Mouse (Mus musculus): Measurements from ENCODE around the gene Morn1. TPM values are rescaled to one million over a fixed set of nuclear protein-coding genes. Genes with fewer than 3 reads are reported as not detected.

Gene Morn1
- polyA plus RNA-seq, 1 experiment: 15.5 TPM

DNA sequence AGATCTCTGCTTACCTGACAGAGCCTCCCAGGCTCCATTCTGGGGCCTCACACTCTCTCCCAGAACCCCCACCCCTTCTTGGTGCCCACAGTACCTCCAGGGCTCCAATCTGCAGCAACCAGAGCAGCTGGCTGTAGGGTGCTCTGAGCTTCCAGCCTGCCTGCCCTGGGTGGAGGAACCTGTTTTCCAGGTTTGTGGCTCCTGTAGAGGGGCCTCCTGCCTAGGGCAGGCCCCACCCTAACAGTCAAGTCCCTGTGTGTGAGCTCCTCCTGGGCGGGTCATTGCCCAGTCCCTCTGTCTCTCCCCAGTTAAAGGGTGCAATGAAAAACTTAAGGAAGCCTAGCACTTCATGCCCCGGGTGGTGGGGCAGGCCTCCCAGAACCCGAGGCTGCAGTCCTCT lies 22.5 kb upstream of the Morn1 start:
- 41% methylated on average over 3 of the region's 3 CpGs for WGBS
- Histone ChIP-seq H3K4me1 (ENCODE audit: control insufficient read depth, insufficient read depth, low read length) (peaks cover 8% of the 10 kb centered on the region; the same call in 1 of the 2 replicates), H3K4me3 (replicated peaks; ENCODE audit: extremely low read depth, low read depth, low read length) (no peak overlapping the region)
- TF ChIP-seq POLR2A (IDR thresholded peaks at IDR 0.05; ENCODE audit: borderline replicate concordance, extremely low read depth, low read depth, low read length): no peak
- no peak for TF ChIP-seq CTCF (IDR thresholded peaks at IDR 0.05; ENCODE audit: insufficient read depth, low read length)
- DNase-seq: peak; percentile 46

DNA sequence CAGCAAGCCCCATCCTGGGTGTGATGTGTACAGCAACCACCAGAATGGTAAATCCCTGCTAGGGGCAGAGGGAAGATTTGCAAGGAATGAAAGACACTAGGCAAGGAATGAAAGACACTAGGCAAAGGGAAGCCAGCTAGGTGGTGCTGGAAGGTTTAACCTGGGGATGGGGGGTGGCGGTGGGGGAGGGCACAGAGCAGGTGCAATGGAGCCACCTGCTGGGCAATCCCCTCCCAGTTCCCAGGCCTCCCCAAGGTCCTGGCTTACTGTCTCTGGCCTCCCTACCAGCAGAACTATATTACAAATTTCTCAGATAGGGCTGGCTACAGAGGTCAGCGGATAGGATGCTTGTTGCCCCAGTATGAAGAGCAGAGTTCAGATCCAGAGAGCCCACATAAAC lies 21.9 kb upstream of the Morn1 start:
- Histone ChIP-seq H3K4me3 (replicated peaks; ENCODE audit: extremely low read depth, low read depth, low read length) (no peak overlapping the region), H3K4me1 (ENCODE audit: control insufficient read depth, insufficient read depth, low read length) (peaks cover 8% of the 10 kb centered on the region; the same call in 1 of the 2 replicates)
- 58% methylated on average over 2 of the region's 2 CpGs for WGBS
- DNase-seq: no peak
- no peak for TF ChIP-seq POLR2A (IDR thresholded peaks at IDR 0.05; ENCODE audit: borderline replicate concordance, extremely low read depth, low read depth, low read length)
- 0 out of 2 replicates have a peak, but pooled peaks have one; percentile 3 for TF ChIP-seq CTCF (IDR thresholded peaks at IDR 0.05; ENCODE audit: insufficient read depth, low read length)

GRCm38 (mm10) chr4:155065970-155066833 lies 20.2 kb upstream of the Morn1 start:
- Histone ChIP-seq H3K4me1 (ENCODE audit: control insufficient read depth, insufficient read depth, low read length) (peaks cover 8% of the 10 kb centered on the region; the same call in 1 of the 2 replicates), H3K4me3 (replicated peaks; ENCODE audit: extremely low read depth, low read depth, low read length) (peak overlapping the region; percentile 47)
- TF ChIP-seq POLR2A (IDR thresholded peaks at IDR 0.05; ENCODE audit: borderline replicate concordance, extremely low read depth, low read depth, low read length) (no peak), CTCF (IDR thresholded peaks at IDR 0.05; ENCODE audit: insufficient read depth, low read length) (peak; percentile 41; the same call in 1 of the 2 replicates)
- peak; percentile 83 for DNase-seq
- WGBS: 2% methylated on average over 15 of the region's 15 CpGs

DNA sequence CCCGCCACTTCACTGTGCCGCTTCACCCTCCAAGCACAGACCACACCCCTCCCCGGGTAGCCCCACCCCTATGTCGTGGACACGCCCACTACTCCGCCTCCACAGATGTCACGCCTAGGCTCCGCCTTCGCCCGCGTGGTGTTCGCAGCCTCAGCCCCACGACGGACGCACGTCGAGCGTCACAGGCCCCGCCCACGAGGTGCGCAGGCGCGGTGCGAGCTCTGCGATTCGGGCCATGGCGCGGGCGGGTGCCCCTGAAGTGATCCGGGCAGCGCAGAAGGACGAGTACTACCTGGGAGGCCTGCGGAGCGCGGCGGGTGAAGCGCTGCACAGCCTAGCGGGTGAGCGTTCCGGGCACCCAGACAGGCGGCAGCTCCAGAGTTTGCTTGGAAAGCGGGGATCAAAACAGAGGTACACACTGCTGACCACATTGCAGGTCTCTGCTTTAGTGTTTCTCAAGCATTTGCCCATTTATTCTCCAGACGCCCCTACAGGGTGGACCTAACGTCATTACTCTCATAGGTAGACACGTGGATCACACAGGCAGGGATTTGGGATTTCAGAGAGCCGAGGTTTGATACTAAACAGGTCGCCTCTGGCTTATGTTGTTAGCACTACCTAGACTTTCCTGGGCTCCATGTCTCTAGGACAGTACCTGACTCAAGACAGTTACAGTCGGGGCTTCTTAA lies 19.4 kb upstream of the Morn1 start, which contains the start of gene Pex10:
TSS of gene Pex10 (plus strand) at position 183 of the 689 bp plus-strand sequence.
- DNase-seq: peak; percentile 97
- under 1% methylated on average over 48 of the region's 48 CpGs for WGBS
- peak; percentile 78; the same call in 1 of the 2 replicates for TF ChIP-seq POLR2A (IDR thresholded peaks at IDR 0.05; ENCODE audit: borderline replicate concordance, extremely low read depth, low read depth, low read length)
- TF ChIP-seq CTCF (IDR thresholded peaks at IDR 0.05; ENCODE audit: insufficient read depth, low read length): no peak
- peaks cover 8% of the 10 kb centered on the region; the same call in 1 of the 2 replicates for H3K4me1 ChIP-seq (ENCODE audit: control insufficient read depth, insufficient read depth, low read length)
- peak within 1 kb of the TSS; percentile 72 for H3K4me3 ChIP-seq (replicated peaks; ENCODE audit: extremely low read depth, low read depth, low read length)

DNA sequence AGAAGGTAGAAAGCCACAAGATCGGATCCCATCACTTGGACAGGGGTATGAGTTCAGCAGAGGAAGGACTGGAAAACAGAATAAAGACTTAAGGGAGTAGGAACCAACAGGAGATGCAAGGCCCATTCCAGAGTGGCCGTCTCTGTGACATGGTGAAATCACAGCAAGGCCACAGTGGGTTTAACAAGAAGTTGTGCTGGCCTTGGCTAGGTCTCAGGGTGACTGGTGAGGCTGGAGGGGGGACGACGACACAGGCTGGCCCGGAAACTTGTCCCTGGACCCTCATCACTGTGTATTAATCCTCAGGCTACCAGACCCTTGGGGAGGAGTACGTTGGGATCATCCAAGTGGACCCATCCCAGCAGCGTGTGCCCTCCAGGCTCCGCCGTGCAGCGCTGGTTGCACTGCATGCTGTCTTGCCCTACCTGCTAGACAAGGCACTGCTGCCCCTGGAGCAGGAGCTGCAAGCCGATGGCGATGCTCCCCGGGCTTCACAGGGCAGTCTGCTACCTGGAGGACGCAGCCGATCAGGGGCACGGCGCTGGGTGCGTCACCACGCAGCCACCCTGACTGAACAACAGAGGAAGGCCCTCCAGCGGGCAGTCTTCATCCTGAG lies 17.9 kb upstream of the Morn1 start:
- TF ChIP-seq POLR2A (IDR thresholded peaks at IDR 0.05; ENCODE audit: borderline replicate concordance, extremely low read depth, low read depth, low read length) (no peak), CTCF (IDR thresholded peaks at IDR 0.05; ENCODE audit: insufficient read depth, low read length) (no peak)
- 90% methylated on average over 20 of the region's 20 CpGs for WGBS
- no peak for DNase-seq

GRCm38 (mm10) chr4:155069191-155069590 lies 17.2 kb upstream of the Morn1 start:
- no peak for DNase-seq
- H3K4me1 ChIP-seq (ENCODE audit: control insufficient read depth, insufficient read depth, low read length): peaks cover 8% of the 10 kb centered on the region; the same call in 1 of the 2 replicates
- TF ChIP-seq POLR2A (IDR thresholded peaks at IDR 0.05; ENCODE audit: borderline replicate concordance, extremely low read depth, low read depth, low read length) (no peak), CTCF (IDR thresholded peaks at IDR 0.05; ENCODE audit: insufficient read depth, low read length) (peak; percentile 22; the same call in 1 of the 2 replicates)
- no peak overlapping the region for H3K4me3 ChIP-seq (replicated peaks; ENCODE audit: extremely low read depth, low read depth, low read length)
- 72% methylated on average over 6 of the region's 6 CpGs for WGBS

More for the DNA sequence above, 17.9 kb upstream of the Morn1 start:
- H3K4me3 ChIP-seq (replicated peaks; ENCODE audit: extremely low read depth, low read depth, low read length): no peak overlapping the region
- H3K4me1 ChIP-seq (ENCODE audit: control insufficient read depth, insufficient read depth, low read length): peaks cover 8% of the 10 kb centered on the region; the same call in 1 of the 2 replicates

- H3K4me3 ChIP-seq (replicated peaks; ENCODE audit: extremely low read depth, low read depth, low read length): no peak overlapping the region
- TF ChIP-seq POLR2A (IDR thresholded peaks at IDR 0.05; ENCODE audit: borderline replicate concordance, extremely low read depth, low read depth, low read length) (no peak), CTCF (IDR thresholded peaks at IDR 0.05; ENCODE audit: insufficient read depth, low read length) (no peak)
- peaks cover 8% of the 10 kb centered on the region; the same call in 1 of the 2 replicates for H3K4me1 ChIP-seq (ENCODE audit: control insufficient read depth, insufficient read depth, low read length)
- DNase-seq: no peak
- WGBS: 91% methylated on average over 13 of the region's 13 CpGs
Observed at GRCm38 (mm10) chr4:155070199-155070598, 16.2 kb upstream of the Morn1 start.

- TF ChIP-seq CTCF (IDR thresholded peaks at IDR 0.05; ENCODE audit: insufficient read depth, low read length): no peak
- TF ChIP-seq POLR2A (IDR thresholded peaks at IDR 0.05; ENCODE audit: borderline replicate concordance, extremely low read depth, low read depth, low read length): no peak
- Histone ChIP-seq H3K4me3 (replicated peaks; ENCODE audit: extremely low read depth, low read depth, low read length) (no peak overlapping the region), H3K4me1 (ENCODE audit: control insufficient read depth, insufficient read depth, low read length) (peaks cover 8% of the 10 kb centered on the region; the same call in 1 of the 2 replicates)
- 72% methylated on average over 5 of the region's 5 CpGs for WGBS
- no peak for DNase-seq
Observed at GRCm38 (mm10) chr4:155070921-155071320, 15.5 kb upstream of the Morn1 start.

DNA sequence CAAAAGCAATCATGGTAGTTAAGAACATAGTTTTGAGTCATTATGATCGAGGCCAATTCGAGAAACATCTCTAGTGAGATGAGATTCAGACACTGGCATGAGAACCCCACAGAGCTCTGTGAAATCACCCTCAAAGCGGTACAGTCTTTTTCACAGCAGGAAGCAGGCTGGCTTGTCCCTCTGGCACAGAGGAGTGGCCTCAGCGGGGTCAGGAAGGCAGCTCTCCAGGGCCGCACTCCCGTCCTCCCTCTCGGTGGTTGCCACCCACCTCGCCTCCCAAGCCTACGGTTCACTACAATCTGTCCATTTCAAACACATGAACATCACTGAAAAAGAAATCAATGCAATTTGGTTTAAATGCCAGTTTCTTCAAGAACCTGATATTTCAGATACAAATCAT lies 12.0 kb upstream of the Morn1 start:
- H3K4me1 ChIP-seq (ENCODE audit: control insufficient read depth, insufficient read depth, low read length): no peaks in the 10 kb centered on the region
- no peak for TF ChIP-seq CTCF (IDR thresholded peaks at IDR 0.05; ENCODE audit: insufficient read depth, low read length)
- TF ChIP-seq POLR2A (IDR thresholded peaks at IDR 0.05; ENCODE audit: borderline replicate concordance, extremely low read depth, low read depth, low read length): no peak
- DNase-seq: no peak
- WGBS: 67% methylated on average over 9 of the region's 9 CpGs
- no peak overlapping the region for H3K4me3 ChIP-seq (replicated peaks; ENCODE audit: extremely low read depth, low read depth, low read length)

Data from lung, adult 2 months (tissue).